Mouse (Mus musculus): Measurements from ENCODE around the gene Gm853.

GRCm38 (mm10) chr4:130179876-130180275 is 42.3 kb downstream of the Gm853 start:
- no peak for TF ChIP-seq CTCF (IDR thresholded peaks at IDR 0.05; ENCODE audit: low read depth, low read length)
- TF ChIP-seq GATA1 (IDR thresholded peaks at IDR 0.05; ENCODE audit: borderline replicate concordance, low read length) = no peak
